Mouse (Mus musculus): ENCODE measurements around the gene Agap1. TPM values are rescaled to one million over a fixed set of nuclear protein-coding genes. Genes with fewer than 3 reads are reported as not detected.

The Agap1 gene
- polyA plus RNA-seq, 1 experiment from 2014 or later: 17.9 TPM

DNA sequence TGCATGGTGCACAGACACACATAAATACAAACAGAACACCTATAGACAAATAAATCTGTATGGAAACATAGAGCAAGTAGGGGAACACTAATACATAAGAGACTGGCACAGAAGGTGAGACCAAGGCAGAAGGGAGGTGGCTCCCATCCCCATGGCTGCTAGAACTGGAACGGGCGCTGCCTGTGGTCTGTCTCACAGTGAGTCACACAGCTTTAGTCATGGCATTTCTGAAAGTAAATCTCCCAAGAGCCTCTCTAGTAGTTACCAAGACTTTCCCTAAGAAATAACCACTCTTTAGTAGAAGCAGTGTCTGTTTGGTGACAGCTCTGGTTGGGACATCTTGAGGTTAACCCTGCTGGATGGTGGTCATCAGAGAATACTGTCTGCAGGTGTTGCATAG is 326.1 kb downstream of the Agap1 start:
- H3K9me3 ChIP-seq (ENCODE audit: control insufficient read depth, low read length): no peaks in the 10 kb centered on the region
- no peaks in the 10 kb centered on the region for H3K36me3 ChIP-seq (ENCODE audit: control insufficient read depth, insufficient read depth, low read length)
- DNase-seq (ENCODE audit: low spot score) (no peak), ATAC-seq (replicated peaks; ENCODE audit: low FRiP score, low TSS enrichment, low read depth) (no peak)
- no peaks in the 10 kb centered on the region for H3K27me3 ChIP-seq (replicated peaks; ENCODE audit: control insufficient read depth, insufficient read depth, low read length)
- 97% methylated on average over 2 of the region's 2 CpGs for WGBS
- H3K4me3 ChIP-seq (ENCODE audit: low read depth, low read length): no peak overlapping the region
- no peak overlapping the region for H3K9ac ChIP-seq (ENCODE audit: low read length)
- H3K4me1 ChIP-seq (replicated peaks; ENCODE audit: control insufficient read depth, insufficient read depth, low read length): no peaks in the 10 kb centered on the region
- H3K27ac ChIP-seq (ENCODE audit: low read depth): no peak overlapping the region
- no peak overlapping the region for H3K4me2 ChIP-seq (ENCODE audit: low read length)

DNA sequence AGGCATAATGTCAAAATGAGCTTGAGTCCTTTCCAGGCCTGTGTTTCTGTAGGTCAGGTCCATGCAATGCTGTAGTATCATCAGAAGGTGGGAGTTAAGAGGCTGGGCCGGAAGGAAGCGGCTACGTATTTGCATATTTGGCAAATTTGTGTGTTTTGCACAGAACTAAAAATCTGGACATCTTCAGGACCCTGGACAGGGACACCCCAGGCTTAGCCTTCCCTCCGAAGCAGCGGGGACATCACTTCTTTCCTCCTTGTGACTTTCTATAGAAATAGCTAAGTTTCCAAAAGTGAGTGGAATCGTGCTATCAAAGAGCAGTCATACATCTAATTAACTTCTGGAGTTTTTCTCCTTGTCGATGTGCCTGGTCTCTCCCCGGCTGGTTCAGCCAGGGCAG is 327.3 kb downstream of the Agap1 start:
- Histone ChIP-seq H3K4me2 (ENCODE audit: low read length) (no peak overlapping the region), H3K4me1 (replicated peaks; ENCODE audit: control insufficient read depth, insufficient read depth, low read length) (no peaks in the 10 kb centered on the region), H3K36me3 (ENCODE audit: control insufficient read depth, insufficient read depth, low read length) (no peaks in the 10 kb centered on the region), H3K4me3 (ENCODE audit: low read depth, low read length) (no peak overlapping the region), H3K27ac (ENCODE audit: low read depth) (no peak overlapping the region), H3K27me3 (replicated peaks; ENCODE audit: control insufficient read depth, insufficient read depth, low read length) (no peaks in the 10 kb centered on the region), H3K9ac (ENCODE audit: low read length) (no peak overlapping the region), H3K9me3 (ENCODE audit: control insufficient read depth, low read length) (no peaks in the 10 kb centered on the region)
- WGBS: 52% methylated on average over 8 of the region's 8 CpGs
- ATAC-seq (replicated peaks; ENCODE audit: low FRiP score, low TSS enrichment, low read depth) (no peak), DNase-seq (ENCODE audit: low spot score) (peak; percentile 78)

DNA sequence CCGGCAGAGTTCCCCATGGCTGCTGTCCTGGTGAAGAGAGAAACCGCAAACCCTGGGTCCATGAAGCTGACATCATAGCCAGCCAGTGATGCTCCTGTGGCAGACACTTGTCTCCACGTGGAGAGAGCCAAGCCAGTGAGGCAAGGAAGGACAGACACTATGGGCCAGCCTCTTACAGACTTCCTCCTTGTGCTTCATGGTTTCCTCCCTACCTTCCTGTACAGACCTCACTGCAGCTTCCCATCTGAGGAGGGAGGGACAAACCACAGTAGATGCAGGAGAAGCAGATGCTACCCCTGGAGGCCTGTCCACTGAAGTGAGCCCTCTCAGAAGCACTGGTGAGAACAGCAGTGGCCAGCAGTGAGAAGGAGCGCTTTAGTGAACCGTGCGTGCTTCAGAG is 332.2 kb downstream of the Agap1 start:
- H3K4me2 ChIP-seq (ENCODE audit: low read length): no peak overlapping the region
- H3K9ac ChIP-seq (ENCODE audit: low read length): no peak overlapping the region
- no peaks in the 10 kb centered on the region for H3K27me3 ChIP-seq (replicated peaks; ENCODE audit: control insufficient read depth, insufficient read depth, low read length)
- no peaks in the 10 kb centered on the region for H3K4me1 ChIP-seq (replicated peaks; ENCODE audit: control insufficient read depth, insufficient read depth, low read length)
- WGBS: 86% methylated on average over 6 of the region's 6 CpGs
- H3K36me3 ChIP-seq (ENCODE audit: control insufficient read depth, insufficient read depth, low read length): peaks cover 18% of the 10 kb centered on the region
- H3K27ac ChIP-seq (ENCODE audit: low read depth): no peak overlapping the region
- no peak overlapping the region for H3K4me3 ChIP-seq (ENCODE audit: low read depth, low read length)
- ATAC-seq (replicated peaks; ENCODE audit: low FRiP score, low TSS enrichment, low read depth) (no peak), DNase-seq (ENCODE audit: low spot score) (no peak)
- H3K9me3 ChIP-seq (ENCODE audit: control insufficient read depth, low read length): no peaks in the 10 kb centered on the region

DNA sequence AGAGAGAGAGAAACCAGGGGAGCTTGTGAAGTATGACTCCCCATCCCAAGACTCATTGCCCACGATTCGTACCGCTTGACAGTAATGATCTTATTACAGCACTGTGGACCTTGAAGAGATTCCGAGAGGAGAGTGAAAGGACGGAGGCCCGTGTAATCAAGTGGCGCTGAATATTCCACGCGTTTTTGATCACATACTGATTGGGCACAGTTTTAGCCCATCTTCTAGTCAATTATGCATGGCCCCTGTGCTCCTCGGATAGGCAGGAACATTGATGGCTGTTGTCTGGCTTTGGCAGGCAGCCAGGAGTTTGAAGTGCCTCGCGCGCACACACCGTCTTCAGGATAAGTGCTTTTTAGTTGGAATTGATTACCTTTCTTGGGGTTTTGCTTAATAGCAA is 344.1 kb downstream of the Agap1 start:
- Histone ChIP-seq H3K27ac (ENCODE audit: low read depth) (no peak overlapping the region), H3K4me2 (ENCODE audit: low read length) (no peak overlapping the region), H3K27me3 (replicated peaks; ENCODE audit: control insufficient read depth, insufficient read depth, low read length) (no peaks in the 10 kb centered on the region), H3K9me3 (ENCODE audit: control insufficient read depth, low read length) (no peaks in the 10 kb centered on the region), H3K9ac (ENCODE audit: low read length) (no peak overlapping the region), H3K36me3 (ENCODE audit: control insufficient read depth, insufficient read depth, low read length) (0 out of 2 replicates have a peak, but pooled peaks cover 7% of the 10 kb centered on the region), H3K4me1 (replicated peaks; ENCODE audit: control insufficient read depth, insufficient read depth, low read length) (no peaks in the 10 kb centered on the region; the same call in 1 of the 2 replicates), H3K4me3 (ENCODE audit: low read depth, low read length) (no peak overlapping the region)
- no peak for DNase-seq (ENCODE audit: low spot score)
- ATAC-seq (replicated peaks; ENCODE audit: low FRiP score, low TSS enrichment, low read depth): no peak
- WGBS: 67% methylated on average over 14 of the region's 14 CpGs

DNA sequence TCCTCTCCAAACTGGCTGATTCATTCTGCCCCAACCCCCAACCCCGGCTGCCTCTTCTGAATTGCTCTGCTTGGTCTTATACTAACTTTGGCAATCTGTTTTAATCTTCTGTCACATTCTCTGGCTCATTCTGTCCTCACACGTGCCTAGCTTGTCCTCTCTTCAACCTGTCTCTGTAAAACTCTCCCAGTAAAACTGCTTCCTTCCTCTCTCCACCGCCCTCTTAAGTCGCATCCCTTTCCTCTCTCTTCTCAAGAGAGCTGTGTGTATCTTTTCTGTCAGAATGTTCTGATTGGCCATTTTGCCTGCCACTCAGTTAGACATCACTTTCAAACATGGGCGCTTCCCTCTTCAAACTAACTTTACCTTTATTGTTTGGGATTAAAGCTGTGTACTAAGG is 346.9 kb downstream of the Agap1 start:
- 65% methylated on average over 5 of the region's 5 CpGs for WGBS
- Histone ChIP-seq H3K9me3 (ENCODE audit: control insufficient read depth, low read length) (no peaks in the 10 kb centered on the region), H3K36me3 (ENCODE audit: control insufficient read depth, insufficient read depth, low read length) (peaks cover 5% of the 10 kb centered on the region; the same call in 1 of the 2 replicates), H3K27me3 (replicated peaks; ENCODE audit: control insufficient read depth, insufficient read depth, low read length) (no peaks in the 10 kb centered on the region), H3K4me3 (ENCODE audit: low read depth, low read length) (no peak overlapping the region), H3K4me1 (replicated peaks; ENCODE audit: control insufficient read depth, insufficient read depth, low read length) (no peaks in the 10 kb centered on the region; the same call in 1 of the 2 replicates), H3K4me2 (ENCODE audit: low read length) (no peak overlapping the region), H3K9ac (ENCODE audit: low read length) (no peak overlapping the region), H3K27ac (ENCODE audit: low read depth) (no peak overlapping the region)
- ATAC-seq (replicated peaks; ENCODE audit: low FRiP score, low TSS enrichment, low read depth): no peak
- DNase-seq (ENCODE audit: low spot score): no peak

DNA sequence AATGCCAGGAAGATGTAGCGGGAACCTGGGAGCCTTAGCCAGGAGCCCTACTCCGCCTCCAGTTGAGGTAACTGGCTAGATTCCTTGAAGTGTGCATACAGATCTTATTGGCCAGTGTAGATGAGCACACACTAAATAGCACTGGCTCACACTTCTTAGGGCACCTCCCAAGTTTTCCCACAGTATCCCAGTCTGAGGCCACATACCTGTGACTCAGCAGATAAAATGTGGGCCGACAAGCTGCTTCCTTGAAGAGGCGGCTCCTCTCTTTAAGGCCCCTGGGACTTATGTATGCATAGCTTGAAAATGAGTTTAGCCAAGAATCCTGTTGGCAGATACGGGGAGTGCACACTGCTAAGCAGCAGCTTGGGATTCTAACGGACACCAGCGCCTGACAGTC is 350.4 kb downstream of the Agap1 start:
- DNase-seq (ENCODE audit: low spot score) (no peak), ATAC-seq (replicated peaks; ENCODE audit: low FRiP score, low TSS enrichment, low read depth) (no peak)
- Histone ChIP-seq H3K27me3 (replicated peaks; ENCODE audit: control insufficient read depth, insufficient read depth, low read length) (no peaks in the 10 kb centered on the region), H3K36me3 (ENCODE audit: control insufficient read depth, insufficient read depth, low read length) (peaks cover 8% of the 10 kb centered on the region; the same call in 1 of the 2 replicates), H3K4me2 (ENCODE audit: low read length) (no peak overlapping the region), H3K4me3 (ENCODE audit: low read depth, low read length) (no peak overlapping the region), H3K9me3 (ENCODE audit: control insufficient read depth, low read length) (no peaks in the 10 kb centered on the region), H3K27ac (ENCODE audit: low read depth) (no peak overlapping the region), H3K4me1 (replicated peaks; ENCODE audit: control insufficient read depth, insufficient read depth, low read length) (no peaks in the 10 kb centered on the region), H3K9ac (ENCODE audit: low read length) (no peak overlapping the region)
- WGBS: 88% methylated on average over 7 of the region's 7 CpGs

DNA sequence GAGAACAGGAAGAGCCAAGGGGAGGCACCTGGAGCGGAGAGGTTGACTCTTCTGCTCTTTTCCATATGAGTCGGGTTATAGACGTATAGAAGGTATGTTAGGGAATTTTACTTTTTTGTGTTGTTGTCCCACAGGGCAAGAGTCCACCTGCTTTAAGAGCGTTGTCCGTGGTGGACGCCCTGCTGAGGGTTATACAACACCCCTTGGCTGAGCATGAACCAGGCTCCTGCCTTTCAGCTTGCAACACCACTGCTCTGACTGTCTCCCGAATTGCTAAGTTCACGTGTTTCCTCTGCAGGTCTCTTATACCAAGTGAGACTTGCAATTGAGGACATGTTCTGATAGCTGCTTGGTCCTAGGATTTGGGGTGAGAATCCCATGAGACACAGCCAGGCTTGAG is 358.2 kb downstream of the Agap1 start:
- Histone ChIP-seq H3K4me3 (ENCODE audit: low read depth, low read length) (no peak overlapping the region), H3K27me3 (replicated peaks; ENCODE audit: control insufficient read depth, insufficient read depth, low read length) (no peaks in the 10 kb centered on the region), H3K9ac (ENCODE audit: low read length) (no peak overlapping the region), H3K9me3 (ENCODE audit: control insufficient read depth, low read length) (no peaks in the 10 kb centered on the region), H3K36me3 (ENCODE audit: control insufficient read depth, insufficient read depth, low read length) (no peaks in the 10 kb centered on the region), H3K4me2 (ENCODE audit: low read length) (no peak overlapping the region), H3K4me1 (replicated peaks; ENCODE audit: control insufficient read depth, insufficient read depth, low read length) (peaks cover 5% of the 10 kb centered on the region; the same call in 1 of the 2 replicates), H3K27ac (ENCODE audit: low read depth) (no peak overlapping the region)
- WGBS: 96% methylated on average over 8 of the region's 8 CpGs
- ATAC-seq (replicated peaks; ENCODE audit: low FRiP score, low TSS enrichment, low read depth) (no peak), DNase-seq (ENCODE audit: low spot score) (no peak)

DNA sequence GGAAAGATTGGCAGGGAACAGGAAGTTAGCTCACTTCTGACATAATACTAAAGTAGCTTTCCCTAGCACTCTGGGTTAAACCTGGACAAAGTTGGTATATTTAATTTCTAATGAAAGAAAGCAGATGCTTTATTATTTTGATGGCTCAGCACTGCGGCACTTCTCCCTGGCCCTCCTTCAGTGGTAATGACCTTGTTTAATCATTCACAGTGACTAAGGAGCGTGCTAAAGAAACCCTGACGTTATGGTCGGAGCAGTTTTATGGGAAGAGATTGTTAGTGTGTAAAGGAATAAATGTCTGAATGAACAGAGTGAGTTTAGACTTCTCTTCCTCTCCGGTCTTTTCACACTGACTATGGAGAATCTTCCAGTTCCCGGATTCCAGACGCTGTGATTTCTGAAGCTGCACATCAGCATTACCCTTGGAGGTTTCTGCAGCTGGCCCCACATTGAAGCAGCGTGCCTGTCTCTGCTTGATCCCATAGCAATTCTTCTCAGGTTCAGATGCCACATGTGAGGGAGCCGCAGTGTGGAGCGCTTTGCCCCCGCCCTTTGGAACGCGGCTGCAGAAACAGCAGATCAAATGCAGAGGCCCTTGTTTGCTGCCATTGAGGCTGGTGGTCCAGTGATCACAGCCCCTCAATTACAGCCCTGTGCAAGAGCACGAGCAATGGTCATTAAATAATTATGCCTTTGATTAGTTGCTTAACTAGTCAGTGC is 362.0 kb downstream of the Agap1 start:
- Histone ChIP-seq H3K27me3 (replicated peaks; ENCODE audit: control insufficient read depth, insufficient read depth, low read length) (no peaks in the 10 kb centered on the region), H3K9ac (ENCODE audit: low read length) (no peak overlapping the region), H3K4me2 (ENCODE audit: low read length) (peak overlapping the region; percentile 5; the same call in 1 of the 2 replicates), H3K4me3 (ENCODE audit: low read depth, low read length) (no peak overlapping the region), H3K4me1 (replicated peaks; ENCODE audit: control insufficient read depth, insufficient read depth, low read length) (peaks cover 5% of the 10 kb centered on the region; the same call in 1 of the 2 replicates), H3K27ac (ENCODE audit: low read depth) (0 out of 2 replicates have a peak overlapping the region, but pooled peaks have one; percentile 25), H3K9me3 (ENCODE audit: control insufficient read depth, low read length) (no peaks in the 10 kb centered on the region), H3K36me3 (ENCODE audit: control insufficient read depth, insufficient read depth, low read length) (no peaks in the 10 kb centered on the region)
- ATAC-seq (replicated peaks; ENCODE audit: low FRiP score, low TSS enrichment, low read depth) (peak; percentile 65), DNase-seq (ENCODE audit: low spot score) (peak; percentile 64)
- WGBS: 28% methylated on average over 14 of the region's 14 CpGs

DNA sequence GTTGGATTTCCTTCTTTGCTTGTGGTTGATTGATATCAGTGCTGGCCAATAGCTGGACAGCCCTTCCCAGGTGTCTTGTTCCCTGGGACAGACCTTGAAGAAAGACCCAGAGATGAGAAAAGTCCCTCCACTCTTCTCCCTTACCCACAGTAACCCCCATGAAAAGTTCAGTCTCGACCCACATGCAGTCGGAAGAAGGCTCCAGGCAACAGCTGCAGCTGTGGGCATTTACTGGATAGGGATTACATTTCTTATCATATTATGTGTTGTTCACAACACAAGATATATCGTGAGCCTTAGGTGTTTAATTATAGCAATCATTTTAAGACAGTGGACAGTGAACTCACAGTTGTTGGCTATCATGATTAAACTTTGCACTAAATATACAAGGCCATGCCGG is 367.2 kb downstream of the Agap1 start:
- ATAC-seq (replicated peaks; ENCODE audit: low FRiP score, low TSS enrichment, low read depth): no peak
- DNase-seq (ENCODE audit: low spot score): no peak

More for the DNA sequence above, 367.2 kb downstream of the Agap1 start:
- Histone ChIP-seq H3K27me3 (replicated peaks; ENCODE audit: control insufficient read depth, insufficient read depth, low read length) (no peaks in the 10 kb centered on the region), H3K4me1 (replicated peaks; ENCODE audit: control insufficient read depth, insufficient read depth, low read length) (0 out of 2 replicates have a peak, but pooled peaks cover under 1% of the 10 kb centered on the region), H3K36me3 (ENCODE audit: control insufficient read depth, insufficient read depth, low read length) (no peaks in the 10 kb centered on the region), H3K27ac (ENCODE audit: low read depth) (no peak overlapping the region), H3K9me3 (ENCODE audit: control insufficient read depth, low read length) (no peaks in the 10 kb centered on the region), H3K4me3 (ENCODE audit: low read depth, low read length) (no peak overlapping the region), H3K4me2 (ENCODE audit: low read length) (no peak overlapping the region), H3K9ac (ENCODE audit: low read length) (no peak overlapping the region)
- WGBS: 89% methylated on average over 4 of the region's 4 CpGs

All from intestine, embryonic 14.5 days (tissue).